Mouse (Mus musculus) CH12.LX (cell line): Measurements from ENCODE around the gene Pdcd1lg2.

ENCODE experiments used
- CHD2 ChIP-seq: IDR thresholded peaks from 2 replicates; pipeline ENCODE4 v1.6.1; 2011; ENCODE audit warnings: low read length, improper control_type of control experiment
- CTCF ChIP-seq, 2 experiments: IDR thresholded peaks in 1 of 2; conservative IDR thresholded peaks in 1 of 2; 2 replicates each; pipeline ENCODE4 v1.5.1; 2011 to 2012; ENCODE audit warnings: low read depth in 2 of 2, low read length in 2 of 2, improper control_type of control experiment in 1 of 2, inconsistent platforms in 1 of 2, mild to moderate bottlenecking in 1 of 2, moderate library complexity in 1 of 2
- E2F4 ChIP-seq: IDR thresholded peaks from 2 replicates; pipeline ENCODE4 v1.6.1; 2011; ENCODE audit warnings: low read depth, low read length, improper control_type of control experiment; ENCODE audit not compliant: insufficient replicate concordance
- EP300 ChIP-seq: IDR thresholded peaks from 2 replicates; pipeline ENCODE4 v1.6.1; 2011; ENCODE audit warnings: low read length, improper control_type of control experiment
- HCFC1 ChIP-seq: IDR thresholded peaks from 2 replicates; pipeline ENCODE4 v1.6.1; 2012; ENCODE audit warnings: low read depth, mild to moderate bottlenecking, inconsistent platforms, low read length, improper control_type of control experiment
- KAT2A ChIP-seq: IDR thresholded peaks from 2 replicates; pipeline ENCODE4 v1.6.1; 2012; ENCODE audit warnings: low read length, improper control_type of control experiment, inconsistent platforms; ENCODE audit not compliant: insufficient replicate concordance
- MAFK ChIP-seq: IDR thresholded peaks from 2 replicates; pipeline ENCODE4 v1.6.1; 2011; ENCODE audit warnings: low read length, improper control_type of control experiment; ENCODE audit not compliant: insufficient replicate concordance
- MAZ ChIP-seq: IDR thresholded peaks from 2 replicates; pipeline ENCODE4 v1.6.1; 2012; ENCODE audit warnings: low read depth, mild to moderate bottlenecking, inconsistent platforms, low read length, improper control_type of control experiment, moderate library complexity
- POLR2A ChIP-seq: IDR thresholded peaks from 2 replicates; pipeline ENCODE4 v1.6.1; 2011; ENCODE audit warnings: low read depth, mild to moderate bottlenecking, improper control_type of control experiment, low read length
- UBTF ChIP-seq: IDR thresholded peaks from 2 replicates; pipeline ENCODE4 v1.6.1; 2012; ENCODE audit warnings: low read depth, mild to moderate bottlenecking, inconsistent platforms, low read length, improper control_type of control experiment, moderate library complexity
- ZC3H11A ChIP-seq: IDR thresholded peaks from 2 replicates; pipeline ENCODE4 v1.6.1; 2012; ENCODE audit warnings: low read depth, mild to moderate bottlenecking, inconsistent platforms, low read length, improper control_type of control experiment
- ZKSCAN1 ChIP-seq: IDR thresholded peaks from 2 replicates; pipeline ENCODE4 v1.6.1; 2012; ENCODE audit warnings: low read depth, inconsistent platforms, low read length, improper control_type of control experiment, borderline replicate concordance
- ZMIZ1 ChIP-seq: IDR thresholded peaks from 2 replicates; pipeline ENCODE4 v1.6.1; 2012; ENCODE audit warnings: low read depth, mild to moderate bottlenecking, inconsistent platforms, low read length, improper control_type of control experiment

DNA sequence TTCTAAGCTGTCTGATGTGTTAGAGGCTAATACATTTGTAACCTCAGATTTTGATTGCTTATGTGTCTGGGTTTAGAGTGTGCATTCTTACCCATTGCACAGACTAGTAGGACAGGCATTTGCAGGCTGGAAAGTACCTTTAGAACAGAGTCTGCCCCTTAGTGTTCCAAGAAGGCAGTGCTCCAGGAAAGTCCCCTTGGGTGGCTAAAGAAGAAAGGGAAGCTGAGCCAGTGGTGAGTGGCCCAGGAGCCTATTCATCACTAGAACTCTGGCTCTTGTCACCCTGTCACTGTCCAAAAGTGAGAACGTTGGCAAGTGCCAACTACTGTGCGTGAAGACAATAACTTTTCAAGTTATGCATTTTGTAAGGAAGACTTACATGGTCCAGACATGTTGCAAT lies 7.2 kb downstream of the Pdcd1lg2 start:
- peak in 1 of 2 experiments; percentile 34; a peak in 1 of 4 replicates for TF ChIP-seq CTCF (conservative IDR thresholded peaks at IDR 0.05 in 1 of 2, IDR thresholded peaks at IDR 0.05 in 1 of 2; ENCODE audit: low read depth in 2 of 2, low read length in 2 of 2)
- no peak for TF ChIP-seq POLR2A
- TF ChIP-seq HCFC1: no peak
- no peak for TF ChIP-seq CHD2
- TF ChIP-seq EP300: no peak
- no peak for TF ChIP-seq KAT2A
- TF ChIP-seq MAFK: no peak
- TF ChIP-seq UBTF: no peak
- TF ChIP-seq ZMIZ1: no peak
- TF ChIP-seq MAZ: no peak
- no peak for TF ChIP-seq ZC3H11A
- TF ChIP-seq ZKSCAN1: no peak
- TF ChIP-seq E2F4: no peak
